Mouse (Mus musculus): ENCODE results near the gene Dnttip1.

Gene Dnttip1

DNA sequence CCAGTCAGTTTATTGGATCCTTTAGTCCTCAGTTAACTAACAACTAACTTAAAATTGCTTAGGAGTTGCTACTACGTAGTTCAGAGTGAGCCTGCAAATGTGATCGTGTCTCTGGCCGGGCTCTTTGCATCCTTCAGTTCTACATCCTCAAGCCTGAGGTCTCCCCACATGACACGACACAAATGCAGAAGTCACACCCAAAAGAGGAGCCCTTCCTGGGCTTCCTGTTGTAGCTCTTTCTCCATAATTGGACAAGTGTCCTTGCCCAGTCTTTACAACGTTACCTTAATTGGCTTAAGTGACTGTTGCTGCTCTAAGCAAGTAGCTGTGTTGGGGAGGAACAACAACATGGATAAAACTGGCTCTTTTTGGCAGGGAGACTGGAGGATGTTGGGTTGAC is 69.6 kb downstream of the Dnttip1 start:
- no peak for DNase-seq

DNA sequence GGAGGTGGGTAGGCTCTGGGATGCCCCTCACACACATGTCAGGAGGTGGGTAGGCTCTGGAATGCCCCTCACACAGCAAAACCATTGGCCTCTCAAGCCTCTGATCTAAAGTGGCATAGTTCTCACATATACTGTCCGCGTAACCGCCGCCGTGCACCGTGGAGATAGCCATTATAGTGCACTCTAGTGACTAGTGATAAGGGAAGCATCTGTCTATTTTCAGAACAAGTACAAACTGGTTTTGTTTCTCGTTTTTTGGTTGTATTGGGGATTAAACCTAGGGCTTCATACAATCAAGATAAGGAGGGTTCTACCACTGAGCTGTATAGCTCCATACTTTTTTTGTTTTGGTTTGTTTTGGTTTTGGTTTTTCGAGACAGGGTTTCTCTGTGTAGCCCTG is 70.0 kb downstream of the Dnttip1 start:
- DNase-seq = no peak

- no peak for DNase-seq
Measured at GRCm38 (mm10) chr2:164817206-164817605, 71.4 kb downstream of the Dnttip1 start.

- DNase-seq = no peak
Measured at GRCm38 (mm10) chr2:164817703-164818102, 71.9 kb downstream of the Dnttip1 start.
